Mouse (Mus musculus) spleen, postnatal 4 days (tissue): ENCODE measurements at regions not wholly inside any gene's neighbourhood (a gene's known extent, or its start where the extent isn't known, plus 50 kb on each side); places are given as distances from the start of the nearest gene placed in this dataset.
A peak's percentile ranks its signal among the peaks of the same experiment; 100 is the strongest.

ENCODE experiments used
- DNase-seq, 2 experiments: peaks; one replicate each; pipeline ENCODE4 v3.0.0; 2022; ENCODE audit warnings: low spot score in 2 of 2

DNA sequence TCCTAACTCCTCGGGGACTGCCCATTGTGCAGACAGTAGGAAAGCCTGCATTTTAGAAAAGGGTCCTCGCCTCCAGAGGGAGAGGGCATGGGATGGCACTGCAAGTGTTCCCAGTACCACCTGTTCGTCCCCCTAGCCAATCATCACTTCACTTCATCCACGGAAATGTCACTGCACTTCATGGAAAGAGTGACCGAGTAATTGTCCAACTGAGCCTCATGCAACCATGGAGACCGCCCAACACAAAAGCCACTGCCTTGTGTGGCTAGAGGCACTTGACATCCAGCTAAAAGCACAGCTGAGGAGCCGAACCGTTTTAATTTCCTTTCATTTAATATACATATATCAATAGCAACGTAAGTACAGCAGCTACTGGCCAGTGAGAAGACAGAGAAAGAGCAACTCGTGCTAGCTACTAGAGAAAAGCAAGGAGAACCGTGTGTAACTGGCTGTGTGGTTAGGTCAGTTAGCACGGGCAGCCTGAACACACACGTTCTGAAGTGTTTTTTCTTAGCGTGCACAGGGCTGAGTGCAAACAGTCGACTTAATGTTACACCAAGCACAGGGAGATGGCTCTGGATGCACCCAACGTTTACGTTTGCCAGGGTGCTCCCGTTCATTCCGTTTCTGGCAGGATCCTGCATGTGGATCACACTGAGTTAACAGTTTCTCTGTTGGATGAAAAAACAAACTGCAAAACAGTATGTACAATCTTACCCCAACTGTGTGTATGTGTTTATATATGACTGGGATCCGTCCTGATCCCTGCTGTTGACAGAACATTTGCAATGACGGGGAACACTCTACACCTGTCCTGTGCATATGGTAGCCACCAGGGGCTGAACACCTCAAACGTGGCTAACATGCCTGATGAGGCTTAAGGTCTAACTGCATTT is 202.8 kb upstream of the Klf14 start:
- DNase-seq: no peak

DNA sequence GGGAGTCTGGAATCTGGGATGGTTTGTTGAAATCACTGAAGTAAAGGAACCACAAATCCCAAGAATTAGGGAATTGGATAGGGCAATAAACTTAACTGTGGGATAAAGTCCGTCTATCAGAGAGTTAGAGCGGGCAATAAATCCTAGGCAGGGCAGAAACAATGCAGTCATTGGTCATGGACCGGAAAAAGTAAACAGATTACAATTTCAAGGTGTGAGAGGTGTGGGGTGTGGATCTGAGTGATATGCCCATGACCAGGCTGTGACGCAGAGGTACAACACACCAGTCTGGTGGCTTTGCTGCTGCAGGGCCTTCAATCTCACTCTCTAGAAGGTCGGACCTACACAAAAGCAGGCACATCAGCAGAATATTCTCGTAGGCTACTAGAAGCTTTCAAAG is 206.1 kb upstream of the Klf14 start:
- DNase-seq: no peak

- no peak for DNase-seq
Observed at GRCm38 (mm10) chr6:31166347-31166746, 207.5 kb upstream of the Klf14 start.

DNA sequence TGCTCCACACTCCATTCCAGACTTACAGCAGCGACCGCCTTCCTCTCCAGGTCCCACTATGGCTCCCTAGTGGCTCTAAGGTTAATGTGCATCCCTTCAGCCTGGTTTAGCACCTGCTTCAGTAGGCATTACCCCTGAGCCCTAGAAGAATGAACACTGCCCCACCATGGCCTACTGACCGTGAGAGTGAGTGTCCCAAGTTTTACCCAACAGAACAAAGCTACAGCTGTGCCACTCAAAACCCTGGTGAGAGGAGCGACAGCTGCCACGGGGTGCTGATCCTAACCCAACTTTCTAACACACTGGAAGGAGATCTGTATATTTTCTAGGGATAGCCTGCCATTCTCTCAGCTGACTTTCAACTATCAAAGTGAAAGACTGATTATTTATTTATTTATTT is 208.9 kb upstream of the Klf14 start:
- DNase-seq: no peak

- no peak for DNase-seq
Observed at GRCm38 (mm10) chr6:31168730-31169129, 209.9 kb upstream of the Klf14 start.

DNA sequence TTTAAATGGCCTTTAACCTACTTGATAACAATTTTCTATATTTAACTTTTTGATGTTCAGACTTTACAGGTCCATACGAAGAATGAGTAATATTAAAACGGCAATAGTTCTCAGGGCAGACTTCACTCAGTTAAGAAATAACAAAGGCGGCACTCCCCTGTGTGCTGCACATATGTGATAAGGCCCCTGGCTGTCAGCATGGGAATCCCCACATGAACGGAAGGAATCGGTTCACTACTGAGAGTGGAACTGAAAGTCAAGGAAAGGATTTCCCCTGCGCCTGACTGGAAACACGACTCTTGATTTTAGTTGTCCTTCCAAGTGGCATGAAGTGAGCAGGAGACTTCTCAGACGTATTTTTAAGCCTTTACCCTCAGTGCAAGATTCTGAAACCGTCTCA is 210.5 kb upstream of the Klf14 start:
- DNase-seq: peak in 1 of 2 experiments; percentile 36

GRCm38 (mm10) chr6:31169868-31170600 is 211.2 kb upstream of the Klf14 start:
- no peak for DNase-seq

DNA sequence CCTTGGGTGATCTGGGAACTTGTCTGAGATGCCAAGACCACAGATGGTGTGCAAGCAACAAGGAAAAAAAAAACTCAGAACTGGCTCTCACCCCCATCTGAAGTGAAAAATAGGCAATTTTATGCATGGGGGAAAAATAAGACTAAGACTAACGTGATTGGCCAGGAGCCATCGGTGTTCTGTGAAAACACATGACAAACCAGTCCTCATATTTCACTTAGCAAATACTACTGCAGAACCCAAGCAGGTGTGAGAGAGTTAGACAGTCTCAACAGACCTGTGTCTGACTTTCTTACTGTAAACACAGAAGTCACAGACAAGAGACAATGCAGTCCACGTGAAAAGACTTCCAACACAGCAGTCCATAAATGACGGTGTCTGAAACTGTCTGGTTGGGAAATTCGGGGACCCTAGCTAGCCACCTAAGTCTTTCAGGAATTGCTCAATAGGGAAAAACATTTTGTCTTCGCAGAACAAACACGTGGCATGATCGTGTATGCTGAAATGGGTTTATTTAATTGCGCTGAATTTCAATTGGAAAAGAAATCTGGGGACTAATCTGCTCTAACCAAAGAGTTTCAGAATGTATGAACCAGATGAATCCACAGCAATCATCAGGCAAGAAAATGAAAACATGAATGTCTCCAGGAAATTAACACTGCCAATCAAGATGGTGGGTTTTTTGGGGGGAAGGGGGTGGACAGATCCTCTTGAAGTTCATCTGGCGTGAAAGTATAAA is 213.1 kb upstream of the Klf14 start:
- no peak for DNase-seq

GRCm38 (mm10) chr6:31175769-31176168 is 216.9 kb upstream of the Klf14 start:
- DNase-seq: no peak

- no peak for DNase-seq
Observed at GRCm38 (mm10) chr6:31176368-31176767, 217.5 kb upstream of the Klf14 start.

- no peak for DNase-seq
Observed at GRCm38 (mm10) chr6:31176831-31177230, 218.0 kb upstream of the Klf14 start.

DNA sequence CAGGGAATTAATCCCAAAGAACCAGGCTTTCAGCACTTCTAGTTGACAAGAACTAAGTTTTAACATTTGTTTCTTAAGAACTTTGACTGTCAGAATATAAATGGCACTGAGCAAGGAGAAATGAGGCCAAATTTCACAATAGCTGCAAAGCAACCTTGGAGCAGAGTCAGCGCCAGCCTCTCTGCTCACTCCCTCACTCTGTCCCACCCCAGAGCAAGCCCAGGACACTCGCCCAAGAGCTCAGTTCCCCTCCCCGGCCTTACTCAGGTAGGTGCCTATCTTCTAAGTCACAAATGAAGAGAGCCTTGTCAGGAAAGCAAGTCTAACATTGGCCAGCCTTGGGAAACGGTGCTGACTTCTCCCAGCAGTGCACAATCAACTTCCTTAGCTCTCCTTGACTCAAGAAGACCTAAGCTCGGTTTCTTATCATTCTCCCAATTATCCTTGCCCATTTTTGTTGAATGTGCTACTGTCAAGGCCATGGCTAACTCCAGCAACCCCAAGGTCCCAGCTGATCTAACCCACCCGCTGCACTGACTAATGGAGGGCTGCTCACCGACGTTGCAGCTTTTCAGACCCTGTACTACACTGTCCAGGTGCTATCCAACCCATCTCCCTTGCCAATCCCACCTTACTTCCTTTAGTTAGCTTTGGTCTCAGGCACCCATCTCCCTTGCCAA is 219.5 kb upstream of the Klf14 start:
- no peak for DNase-seq

DNA sequence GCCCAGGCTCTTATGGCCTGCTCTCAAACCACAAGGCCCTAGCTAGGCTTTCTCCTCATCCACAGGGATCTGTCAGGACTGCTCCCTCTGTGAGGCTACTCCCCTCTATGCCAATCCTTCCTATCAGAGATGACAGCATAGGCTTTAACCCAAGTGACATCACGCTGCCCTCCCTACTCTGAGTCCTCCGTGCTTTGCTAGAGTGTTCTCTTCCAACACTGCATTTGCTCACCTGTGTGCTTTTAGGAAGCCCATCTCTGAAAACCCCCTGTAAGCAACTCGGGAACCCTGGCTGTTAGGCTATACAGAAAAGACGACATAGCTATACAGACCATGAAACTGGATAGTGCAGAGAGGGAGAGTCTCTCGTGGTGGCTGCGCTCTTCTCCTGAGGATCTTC is 216.3 kb upstream of the Mkln1 start:
- no peak for DNase-seq

DNA sequence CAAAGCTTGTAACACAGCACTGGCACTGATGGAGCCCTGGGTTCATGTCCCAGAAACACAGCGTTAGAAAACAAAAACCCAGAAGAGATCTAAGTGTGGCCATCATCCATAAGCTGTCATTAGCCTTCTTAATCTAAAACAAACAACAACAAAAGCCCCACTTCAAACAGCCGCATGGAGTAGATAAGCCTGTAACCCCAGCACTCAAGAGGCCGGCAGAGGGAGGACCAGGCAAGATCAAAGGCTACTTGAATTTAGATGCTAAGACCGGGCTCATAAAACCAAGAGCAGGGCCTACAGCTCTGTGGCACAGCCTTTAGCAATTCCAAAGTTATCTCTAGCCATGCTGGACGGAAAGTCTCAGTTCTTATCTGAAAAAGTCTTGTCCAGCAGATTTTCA is 215.4 kb upstream of the Mkln1 start:
- DNase-seq: no peak

GRCm38 (mm10) chr6:31184554-31184953 is 214.0 kb upstream of the Mkln1 start:
- no peak for DNase-seq

GRCm38 (mm10) chr6:31185151-31185550 is 213.4 kb upstream of the Mkln1 start:
- DNase-seq: no peak

GRCm38 (mm10) chr6:31188066-31188465 is 210.5 kb upstream of the Mkln1 start:
- no peak for DNase-seq

GRCm38 (mm10) chr6:31189060-31189459 is 209.5 kb upstream of the Mkln1 start:
- DNase-seq: no peak

DNA sequence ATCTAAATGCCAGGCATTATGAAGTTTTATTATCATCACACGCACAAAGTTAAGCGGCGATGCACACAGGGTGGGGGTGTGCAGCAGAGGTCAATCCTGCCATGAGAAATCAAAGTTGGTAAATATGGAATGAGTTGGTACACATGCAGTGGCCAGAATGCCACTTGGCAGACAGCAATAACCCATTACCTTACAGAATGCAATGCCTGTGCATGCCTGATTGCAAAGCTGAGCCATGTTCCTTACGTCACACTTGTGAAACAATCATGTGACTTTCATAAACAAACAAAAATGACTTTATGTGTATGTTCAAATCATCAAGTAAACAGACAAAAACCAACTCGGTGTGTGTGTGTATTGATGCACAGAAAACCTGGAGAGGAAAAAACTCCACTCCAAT is 208.5 kb upstream of the Mkln1 start:
- DNase-seq: no peak

- DNase-seq: no peak
Observed at GRCm38 (mm10) chr6:31190628-31191373, 207.7 kb upstream of the Mkln1 start.

DNA sequence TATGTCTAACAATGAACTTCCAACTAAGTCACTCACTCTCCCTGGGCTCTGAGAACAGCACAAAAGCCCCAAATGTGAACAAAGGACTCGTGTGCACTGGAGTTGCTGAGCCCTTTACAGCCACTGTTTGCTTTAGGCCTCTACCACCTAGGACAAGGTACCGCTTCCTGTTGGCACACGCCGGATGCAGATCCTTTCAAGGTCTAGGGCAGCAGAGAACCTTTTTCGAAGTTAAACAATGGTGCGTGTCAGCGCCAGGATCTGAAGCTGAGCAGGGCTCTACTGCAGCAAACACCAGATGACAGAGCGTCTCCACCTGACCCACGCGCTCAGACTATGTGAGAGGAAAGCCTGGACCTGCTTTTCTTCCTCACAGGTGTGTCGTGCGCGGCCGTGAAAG is 207.0 kb upstream of the Mkln1 start:
- DNase-seq: no peak
